Mouse (Mus musculus): Measurements from ENCODE around the gene Clic5. TPM values are rescaled to one million over a fixed set of nuclear protein-coding genes. Genes with fewer than 3 reads are reported as not detected.

Gene Clic5
- polyA plus RNA-seq, 1 experiment = 0.28 TPM

- no peaks in the 10 kb centered on the region for H3K36me3 ChIP-seq (ENCODE audit: control insufficient read depth, insufficient read depth, low read length)
- TF ChIP-seq POLR2A (IDR thresholded peaks at IDR 0.05; ENCODE audit: control insufficient read depth, low read depth, low read length) = no peak
- TF ChIP-seq CTCF (IDR thresholded peaks at IDR 0.05; ENCODE audit: control insufficient read depth, insufficient read depth, insufficient replicate concordance, low read depth, low read length) = no peak
- no peaks in the 10 kb centered on the region for H3K27me3 ChIP-seq (ENCODE audit: control insufficient read depth, insufficient read depth, low read length)
- H3K27ac ChIP-seq (ENCODE audit: control insufficient read depth, insufficient read depth, low read depth, low read length) = no peak overlapping the region
- H3K4me1 ChIP-seq (ENCODE audit: control insufficient read depth, insufficient read depth, low read length) = no peaks in the 10 kb centered on the region
- no peak overlapping the region for H3K4me3 ChIP-seq (ENCODE audit: control insufficient read depth, low read depth, low read length)
Observed at GRCm38 (mm10) chr17:44300236-44300635, 111.9 kb downstream of the Clic5 start.

- H3K27ac ChIP-seq (ENCODE audit: control insufficient read depth, insufficient read depth, low read depth, low read length) = no peak overlapping the region
- no peaks in the 10 kb centered on the region for H3K27me3 ChIP-seq (ENCODE audit: control insufficient read depth, insufficient read depth, low read length)
- no peak overlapping the region for H3K4me3 ChIP-seq (ENCODE audit: control insufficient read depth, low read depth, low read length)
- no peaks in the 10 kb centered on the region for H3K4me1 ChIP-seq (ENCODE audit: control insufficient read depth, insufficient read depth, low read length)
- no peak for TF ChIP-seq CTCF (IDR thresholded peaks at IDR 0.05; ENCODE audit: control insufficient read depth, insufficient read depth, insufficient replicate concordance, low read depth, low read length)
- no peak for TF ChIP-seq POLR2A (IDR thresholded peaks at IDR 0.05; ENCODE audit: control insufficient read depth, low read depth, low read length)
- H3K36me3 ChIP-seq (ENCODE audit: control insufficient read depth, insufficient read depth, low read length) = no peaks in the 10 kb centered on the region
Observed at GRCm38 (mm10) chr17:44300723-44301122, 112.3 kb downstream of the Clic5 start.

GRCm38 (mm10) chr17:44301224-44301811 is 112.9 kb downstream of the Clic5 start:
- H3K27me3 ChIP-seq (ENCODE audit: control insufficient read depth, insufficient read depth, low read length) = no peaks in the 10 kb centered on the region
- H3K4me1 ChIP-seq (ENCODE audit: control insufficient read depth, insufficient read depth, low read length) = no peaks in the 10 kb centered on the region
- no peak overlapping the region for H3K4me3 ChIP-seq (ENCODE audit: control insufficient read depth, low read depth, low read length)
- no peak overlapping the region for H3K27ac ChIP-seq (ENCODE audit: control insufficient read depth, insufficient read depth, low read depth, low read length)
- TF ChIP-seq CTCF (IDR thresholded peaks at IDR 0.05; ENCODE audit: control insufficient read depth, insufficient read depth, insufficient replicate concordance, low read depth, low read length) (no peak), POLR2A (IDR thresholded peaks at IDR 0.05; ENCODE audit: control insufficient read depth, low read depth, low read length) (no peak)
- no peaks in the 10 kb centered on the region for H3K36me3 ChIP-seq (ENCODE audit: control insufficient read depth, insufficient read depth, low read length)

GRCm38 (mm10) chr17:44304076-44304475 is 115.7 kb downstream of the Clic5 start:
- Histone ChIP-seq H3K4me1 (ENCODE audit: control insufficient read depth, insufficient read depth, low read length) (no peaks in the 10 kb centered on the region), H3K36me3 (ENCODE audit: control insufficient read depth, insufficient read depth, low read length) (no peaks in the 10 kb centered on the region), H3K27ac (ENCODE audit: control insufficient read depth, insufficient read depth, low read depth, low read length) (no peak overlapping the region), H3K4me3 (ENCODE audit: control insufficient read depth, low read depth, low read length) (no peak overlapping the region), H3K27me3 (ENCODE audit: control insufficient read depth, insufficient read depth, low read length) (no peaks in the 10 kb centered on the region)
- no peak for TF ChIP-seq POLR2A (IDR thresholded peaks at IDR 0.05; ENCODE audit: control insufficient read depth, low read depth, low read length)
- no peak for TF ChIP-seq CTCF (IDR thresholded peaks at IDR 0.05; ENCODE audit: control insufficient read depth, insufficient read depth, insufficient replicate concordance, low read depth, low read length)

- no peak for TF ChIP-seq CTCF (IDR thresholded peaks at IDR 0.05; ENCODE audit: control insufficient read depth, insufficient read depth, insufficient replicate concordance, low read depth, low read length)
- TF ChIP-seq POLR2A (IDR thresholded peaks at IDR 0.05; ENCODE audit: control insufficient read depth, low read depth, low read length) = no peak
- Histone ChIP-seq H3K4me1 (ENCODE audit: control insufficient read depth, insufficient read depth, low read length) (no peaks in the 10 kb centered on the region), H3K27ac (ENCODE audit: control insufficient read depth, insufficient read depth, low read depth, low read length) (no peak overlapping the region), H3K36me3 (ENCODE audit: control insufficient read depth, insufficient read depth, low read length) (no peaks in the 10 kb centered on the region), H3K27me3 (ENCODE audit: control insufficient read depth, insufficient read depth, low read length) (no peaks in the 10 kb centered on the region), H3K4me3 (ENCODE audit: control insufficient read depth, low read depth, low read length) (no peak overlapping the region)
Observed at GRCm38 (mm10) chr17:44309914-44310622, 121.7 kb downstream of the Clic5 start.

- H3K27ac ChIP-seq (ENCODE audit: control insufficient read depth, insufficient read depth, low read depth, low read length) = no peak overlapping the region
- H3K36me3 ChIP-seq (ENCODE audit: control insufficient read depth, insufficient read depth, low read length) = no peaks in the 10 kb centered on the region
- no peaks in the 10 kb centered on the region for H3K27me3 ChIP-seq (ENCODE audit: control insufficient read depth, insufficient read depth, low read length)
- H3K4me1 ChIP-seq (ENCODE audit: control insufficient read depth, insufficient read depth, low read length) = no peaks in the 10 kb centered on the region
- TF ChIP-seq CTCF (IDR thresholded peaks at IDR 0.05; ENCODE audit: control insufficient read depth, insufficient read depth, insufficient replicate concordance, low read depth, low read length) = no peak
- TF ChIP-seq POLR2A (IDR thresholded peaks at IDR 0.05; ENCODE audit: control insufficient read depth, low read depth, low read length) = no peak
- no peak overlapping the region for H3K4me3 ChIP-seq (ENCODE audit: control insufficient read depth, low read depth, low read length)
Observed at GRCm38 (mm10) chr17:44325314-44325713, 136.9 kb downstream of the Clic5 start.

- H3K27ac ChIP-seq (ENCODE audit: control insufficient read depth, insufficient read depth, low read depth, low read length) = no peak overlapping the region
- TF ChIP-seq POLR2A (IDR thresholded peaks at IDR 0.05; ENCODE audit: control insufficient read depth, low read depth, low read length) (no peak), CTCF (IDR thresholded peaks at IDR 0.05; ENCODE audit: control insufficient read depth, insufficient read depth, insufficient replicate concordance, low read depth, low read length) (no peak)
- H3K4me3 ChIP-seq (ENCODE audit: control insufficient read depth, low read depth, low read length) = no peak overlapping the region
- H3K36me3 ChIP-seq (ENCODE audit: control insufficient read depth, insufficient read depth, low read length) = no peaks in the 10 kb centered on the region
- H3K4me1 ChIP-seq (ENCODE audit: control insufficient read depth, insufficient read depth, low read length) = no peaks in the 10 kb centered on the region
- no peaks in the 10 kb centered on the region for H3K27me3 ChIP-seq (ENCODE audit: control insufficient read depth, insufficient read depth, low read length)
Observed at GRCm38 (mm10) chr17:44327279-44328146, 139.1 kb downstream of the Clic5 start.

Measured in testis, adult 2 months (tissue).